Mouse (Mus musculus): Measurements from ENCODE around the gene Mlana.
A peak's percentile ranks its signal among the peaks of the same experiment; 100 is the strongest.

Mlana gene

DNA sequence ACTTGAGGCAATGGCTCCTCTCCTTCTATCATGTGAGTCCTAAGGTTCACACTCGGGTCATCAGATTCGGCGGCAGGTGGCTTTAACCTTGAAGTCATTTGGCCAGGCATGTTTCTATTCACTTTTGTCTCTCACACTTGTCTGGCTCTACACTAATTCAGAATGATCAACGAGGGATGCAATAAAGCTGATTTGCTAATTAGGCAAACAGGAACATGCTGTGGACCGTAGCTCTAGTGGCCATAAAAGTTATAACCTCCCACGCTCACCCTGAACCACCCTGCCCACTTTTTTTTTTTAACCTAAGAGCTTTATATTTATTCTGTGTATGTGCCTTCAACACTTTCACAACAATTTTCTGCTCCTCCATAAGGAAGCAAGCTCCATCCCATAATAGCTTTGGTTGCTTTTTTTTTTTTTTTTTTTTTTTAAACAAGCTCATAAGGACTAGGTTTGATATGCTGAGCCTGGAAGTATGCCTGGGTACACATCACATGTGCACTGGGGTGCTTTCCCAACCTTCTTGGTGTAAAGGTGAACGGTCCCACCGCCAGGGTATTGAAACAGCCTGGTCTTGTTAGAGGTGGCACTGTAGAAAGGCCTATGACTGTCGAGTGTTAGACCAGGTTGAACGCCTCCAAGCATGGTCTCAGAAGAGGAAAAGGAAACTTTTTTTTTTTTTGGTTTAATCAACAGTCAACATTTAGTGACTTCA is 21.0 kb upstream of the Mlana start:
- DNase-seq = peak in 1 of 2 experiments; percentile 34

DNA sequence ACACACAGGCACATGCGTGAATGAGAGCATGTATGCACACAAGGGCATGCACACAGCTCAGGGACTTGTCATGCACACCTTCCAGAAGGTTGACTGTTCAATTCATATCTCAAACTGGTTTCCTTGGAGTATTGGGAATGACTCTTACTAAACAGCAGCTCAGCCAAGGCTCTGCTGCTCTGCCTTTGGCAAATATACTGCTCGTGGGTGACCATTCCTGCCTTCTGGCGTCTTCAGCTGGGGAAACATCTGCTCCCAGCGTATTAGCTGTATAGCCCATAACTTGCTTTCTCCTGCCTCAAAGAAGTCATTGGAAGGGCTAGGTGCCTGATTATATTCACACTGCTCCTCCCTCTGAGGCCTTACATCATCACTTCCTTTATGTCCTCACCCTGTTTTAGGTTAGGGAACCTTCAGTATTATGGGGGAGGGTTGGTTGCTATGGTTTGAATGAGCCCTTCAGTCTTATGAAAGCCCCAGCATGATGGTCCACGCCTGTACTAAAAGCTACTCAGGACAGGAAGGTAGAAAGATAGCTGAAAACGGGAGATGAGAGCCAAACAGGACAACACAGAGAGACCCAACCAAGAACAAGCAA is 19.3 kb upstream of the Mlana start:
- no peak for DNase-seq

DNA sequence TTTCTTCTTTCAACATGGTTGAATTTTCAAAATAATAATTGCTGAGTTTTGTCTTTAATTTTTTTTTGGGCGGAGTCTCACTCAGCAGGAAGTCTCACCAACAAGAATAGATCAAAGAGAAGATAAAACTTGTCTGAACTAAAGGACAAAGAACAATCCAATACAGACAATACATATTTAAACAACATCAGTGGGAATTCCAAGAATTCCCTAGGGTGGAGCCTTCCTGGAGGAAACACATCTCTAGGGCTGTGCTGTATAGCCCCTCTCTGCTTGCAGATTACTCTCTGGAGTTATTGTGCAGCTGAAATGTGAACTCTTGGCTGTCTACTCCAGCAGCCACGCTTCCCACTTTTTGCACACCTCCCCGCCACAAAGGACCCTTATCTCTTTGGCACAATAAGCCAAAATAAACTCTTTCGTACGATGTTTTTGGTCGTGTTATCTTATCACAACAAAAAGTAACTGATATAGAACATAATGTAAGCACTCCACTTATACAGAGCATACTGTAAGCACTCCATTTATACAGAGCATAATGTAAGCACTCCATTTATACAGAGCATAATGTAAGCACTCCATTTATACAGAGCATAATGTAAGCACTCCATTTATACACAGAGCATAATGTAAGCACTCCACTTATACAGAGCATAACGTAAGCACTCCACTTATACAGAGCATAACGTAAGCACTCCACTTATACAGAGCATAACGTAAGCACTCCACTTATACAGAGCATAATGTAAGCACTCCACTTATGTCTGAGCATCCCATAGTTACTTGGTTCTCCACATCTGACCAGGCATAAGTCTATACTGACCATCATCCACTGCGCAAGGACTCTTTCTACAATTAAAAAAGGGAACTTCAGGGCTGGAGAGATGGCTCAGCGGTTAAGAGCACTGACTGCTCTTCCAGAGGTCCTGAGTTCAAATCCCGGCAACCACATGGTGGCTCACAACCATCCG is 17.2 kb upstream of the Mlana start:
- DNase-seq = no peak

DNA sequence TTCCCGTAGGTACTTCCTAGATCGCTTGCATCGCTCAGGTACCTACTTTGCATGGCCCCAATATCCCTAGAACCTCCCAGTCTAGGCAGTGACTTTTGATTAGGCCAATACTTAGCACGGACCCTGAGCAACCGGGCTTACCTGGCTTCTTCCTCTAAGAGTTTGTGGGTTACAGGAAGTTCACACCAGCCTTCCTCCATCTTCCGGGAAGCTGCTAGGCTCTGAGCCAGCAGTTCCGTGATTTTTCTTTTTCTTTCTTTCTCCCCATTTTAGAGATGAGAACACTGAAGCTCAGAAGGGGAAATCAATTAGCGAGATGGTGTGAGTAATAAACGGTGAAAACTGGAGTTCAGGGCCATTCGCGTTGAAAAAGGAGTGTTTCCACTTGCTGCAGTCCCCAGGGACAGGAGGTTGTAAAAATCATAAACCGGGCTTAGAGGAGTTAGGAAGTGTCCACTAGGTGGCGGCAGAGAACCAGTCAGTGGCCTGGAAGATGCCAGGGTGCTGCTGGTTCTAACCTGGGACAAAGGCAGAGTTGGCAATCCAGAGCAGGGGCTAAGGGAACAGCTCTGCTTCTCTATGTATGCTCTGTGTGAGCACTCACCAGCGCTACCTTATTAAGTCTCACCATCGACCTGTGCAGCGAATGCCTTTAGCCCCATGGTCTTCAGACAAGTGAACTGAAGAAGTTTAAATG is 13.6 kb upstream of the Mlana start:
- peak; percentile 67 to 68 for DNase-seq

DNA sequence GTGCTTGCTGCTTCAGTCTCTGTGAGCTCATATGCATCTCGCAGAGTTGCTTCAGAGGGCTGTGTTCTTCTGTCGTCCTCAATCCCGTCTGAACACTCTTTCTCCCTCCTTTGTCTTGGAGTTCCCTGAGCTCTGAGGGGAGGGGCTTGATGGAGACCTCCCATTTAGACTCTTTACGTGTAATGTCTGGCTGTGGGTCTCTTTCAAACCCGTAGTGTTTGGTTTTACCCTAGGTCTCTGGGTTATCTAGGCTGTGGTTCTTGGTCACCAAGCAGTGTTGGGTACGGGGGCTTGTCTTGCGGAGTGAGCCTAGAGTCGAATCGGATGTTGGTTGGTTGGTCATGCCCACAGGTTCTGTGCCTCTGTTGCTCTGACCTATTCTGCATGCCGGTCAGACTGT is 2.6 kb upstream of the Mlana start:
- DNase-seq = no peak

DNA sequence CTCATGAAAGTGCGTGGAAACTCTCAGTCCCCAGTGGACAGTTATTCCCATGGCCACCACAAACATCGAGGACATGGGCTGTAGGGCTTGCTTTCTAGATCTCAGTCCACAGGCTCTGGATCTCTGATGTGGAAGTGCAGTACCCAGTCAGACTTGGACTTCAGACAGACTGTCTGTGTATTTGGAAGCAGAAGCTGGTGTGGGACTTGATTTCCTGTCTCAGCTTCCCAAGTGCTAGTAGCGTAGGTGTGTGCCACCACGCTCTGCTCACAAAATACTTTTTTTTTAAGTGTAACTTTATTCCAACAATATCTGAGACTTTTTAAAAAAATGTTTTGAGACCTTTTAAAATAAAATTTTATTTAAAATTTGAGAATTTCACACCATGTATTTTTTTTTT is 1.3 kb upstream of the Mlana start:
- no peak for DNase-seq

DNA sequence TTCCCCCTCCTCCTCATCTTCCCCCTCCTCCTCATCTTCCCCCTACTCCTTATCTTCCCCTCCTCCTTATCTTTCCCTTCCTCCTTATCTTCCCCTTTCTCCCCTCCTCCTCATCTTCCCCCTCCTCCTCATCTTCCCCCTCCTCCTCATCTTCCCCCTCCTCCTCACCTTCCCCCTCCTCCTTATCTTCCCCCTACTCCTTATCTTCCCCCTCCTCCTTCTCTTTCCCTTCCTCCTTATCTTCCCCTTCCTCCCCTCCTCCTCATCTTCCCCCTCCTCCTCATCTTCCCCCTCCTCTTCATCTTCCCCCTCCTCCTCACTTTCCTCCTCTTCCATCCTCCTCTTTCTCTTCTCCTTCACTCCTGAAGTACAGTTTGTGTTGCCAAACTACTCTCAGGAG is 784 bp upstream of the Mlana start:
- no peak for DNase-seq

DNA sequence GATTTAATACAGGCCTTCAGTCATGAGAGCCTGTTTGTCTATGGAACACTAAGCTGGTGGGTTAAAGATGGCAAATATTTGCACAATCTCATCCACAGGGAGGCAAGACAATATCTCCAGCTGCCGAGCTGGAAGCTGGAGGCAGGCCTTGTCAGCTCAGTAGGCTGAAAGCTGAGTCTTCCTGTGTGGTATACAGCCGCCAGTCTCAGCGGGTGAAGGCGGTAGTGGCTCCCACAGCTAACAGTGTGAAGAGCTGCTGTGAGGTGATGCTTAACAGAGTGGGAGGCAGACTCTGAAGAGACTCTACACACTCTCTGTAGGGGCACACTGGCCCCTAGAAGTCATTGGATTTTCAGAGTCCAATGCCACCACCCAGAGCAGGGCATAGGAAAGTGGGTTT is 4.1 kb downstream of the Mlana start:
- DNase-seq = no peak

DNA sequence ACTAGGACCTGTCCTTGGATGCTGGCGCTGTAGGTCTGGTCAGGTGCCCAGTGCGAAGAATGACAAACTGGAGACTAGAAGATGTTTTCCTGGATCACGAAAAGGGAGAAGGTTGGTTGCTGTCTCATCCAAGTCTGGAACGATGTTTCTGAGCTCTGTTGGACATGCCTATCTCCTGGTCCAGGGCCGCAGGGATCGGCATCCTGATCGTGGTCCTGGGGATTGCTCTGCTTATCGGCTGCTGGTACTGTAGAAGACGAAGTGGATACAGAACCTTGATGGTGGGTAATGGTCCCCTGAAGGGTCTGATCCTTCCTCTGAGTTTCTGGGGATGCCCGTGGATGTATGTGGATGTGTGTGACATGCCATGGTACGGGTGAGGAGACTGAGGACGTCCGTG is 6.8 kb downstream of the Mlana start:
- no peak for DNase-seq

DNA sequence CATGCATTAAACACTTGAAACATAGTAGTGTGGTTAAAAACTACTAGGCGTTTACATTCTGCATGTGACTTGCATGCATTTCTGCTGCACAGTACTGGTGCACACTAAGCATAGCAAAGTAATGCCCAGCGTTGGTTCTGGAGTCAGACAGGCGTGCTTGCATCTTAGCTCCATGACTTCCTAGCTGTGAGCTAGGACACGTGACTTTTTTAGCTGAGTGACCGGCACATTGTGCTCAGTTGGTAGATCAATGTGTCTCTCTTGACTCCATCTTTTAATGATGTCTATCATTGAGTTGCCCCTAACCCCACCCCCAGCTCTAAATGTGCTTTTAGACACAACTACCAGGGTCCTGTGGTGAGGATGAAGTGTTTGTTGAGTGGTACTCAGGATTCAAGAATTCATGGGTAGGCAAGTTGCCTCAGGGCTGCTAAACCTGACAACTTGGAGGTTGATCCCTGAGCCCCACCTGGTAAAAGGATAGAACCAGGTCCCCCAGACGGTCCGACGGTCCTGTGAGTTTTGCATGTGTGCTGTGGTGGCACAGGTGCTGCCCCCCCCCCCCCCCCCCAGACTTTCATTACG is 9.8 kb downstream of the Mlana start:
- DNase-seq = no peak

DNA sequence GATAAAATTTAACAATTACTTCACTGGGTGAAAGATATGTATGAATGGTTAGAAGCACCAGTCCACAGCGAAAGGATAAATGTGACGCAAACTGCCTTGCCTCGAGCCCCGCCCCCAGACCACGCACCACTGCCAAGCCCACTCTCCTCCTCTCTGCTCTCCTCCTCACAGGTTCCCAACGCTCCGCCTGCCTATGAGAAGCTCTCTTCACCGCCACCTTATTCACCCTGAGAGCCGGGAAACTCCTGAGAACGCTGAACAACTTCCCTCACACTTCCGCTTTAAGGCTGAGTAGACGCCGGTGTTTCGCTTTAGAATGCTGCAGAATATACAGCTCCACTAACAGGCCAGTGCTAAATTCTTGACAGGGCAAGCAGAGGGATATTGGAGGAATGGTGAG is 10.4 kb downstream of the Mlana start:
- DNase-seq = peak; percentile 30 to 38

DNA sequence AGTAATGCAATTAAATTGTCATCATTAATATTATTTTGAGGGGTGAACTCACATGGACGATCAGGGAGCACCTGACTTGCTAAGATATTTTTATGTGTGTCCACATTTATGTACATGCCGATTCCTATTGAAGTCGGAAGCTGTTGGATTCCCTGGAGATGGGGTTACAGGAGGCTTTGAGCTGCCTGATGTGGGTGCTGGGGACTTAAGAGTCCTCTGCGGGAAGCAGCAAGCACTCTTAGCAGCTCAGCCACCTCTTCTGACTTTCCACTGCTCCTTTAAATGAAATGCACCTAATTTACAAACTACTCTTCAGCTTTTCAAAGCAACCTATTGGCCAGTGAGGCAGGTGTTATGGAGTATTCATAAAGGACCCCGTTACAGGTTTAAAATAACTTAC is 10.8 kb downstream of the Mlana start:
- no peak for DNase-seq

DNA sequence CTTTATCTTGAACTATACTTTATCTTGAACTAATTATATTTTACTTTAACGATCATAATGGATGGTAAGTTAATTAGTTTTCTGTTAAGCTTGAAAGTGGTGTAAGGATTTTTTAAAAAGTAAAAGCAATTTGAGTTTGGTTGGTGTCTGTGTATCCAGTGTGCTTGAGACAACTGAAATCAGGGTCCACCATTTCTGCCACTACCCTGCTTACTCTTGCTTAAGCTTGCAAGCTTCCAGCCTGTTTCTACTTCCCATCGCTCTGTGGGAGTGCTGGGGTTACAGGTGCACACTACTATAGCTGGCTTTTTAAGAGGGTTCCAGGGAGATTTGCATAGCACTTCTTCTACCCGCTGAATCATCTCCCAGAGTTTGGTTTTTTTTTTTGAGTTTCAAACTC is 11.8 kb downstream of the Mlana start:
- DNase-seq = no peak

DNA sequence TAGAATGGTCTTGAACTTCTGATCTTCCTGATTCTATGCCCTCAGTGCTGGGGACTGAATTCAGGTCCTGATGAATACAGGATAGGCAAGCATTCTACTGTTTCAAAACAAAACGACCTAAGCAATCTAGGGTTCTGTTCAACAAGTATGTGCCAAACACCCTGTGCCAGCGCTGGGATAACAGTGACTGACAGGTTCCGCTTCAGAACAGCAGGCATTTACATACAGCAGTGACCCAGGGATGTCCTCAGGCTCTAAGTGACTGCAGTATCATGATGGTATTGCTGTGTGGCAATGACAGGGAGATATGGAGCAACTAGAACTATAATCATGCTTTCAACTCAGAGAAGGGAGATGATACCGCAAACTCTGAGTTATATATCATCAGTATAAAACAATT is 15.8 kb downstream of the Mlana start:
- DNase-seq = no peak

DNA sequence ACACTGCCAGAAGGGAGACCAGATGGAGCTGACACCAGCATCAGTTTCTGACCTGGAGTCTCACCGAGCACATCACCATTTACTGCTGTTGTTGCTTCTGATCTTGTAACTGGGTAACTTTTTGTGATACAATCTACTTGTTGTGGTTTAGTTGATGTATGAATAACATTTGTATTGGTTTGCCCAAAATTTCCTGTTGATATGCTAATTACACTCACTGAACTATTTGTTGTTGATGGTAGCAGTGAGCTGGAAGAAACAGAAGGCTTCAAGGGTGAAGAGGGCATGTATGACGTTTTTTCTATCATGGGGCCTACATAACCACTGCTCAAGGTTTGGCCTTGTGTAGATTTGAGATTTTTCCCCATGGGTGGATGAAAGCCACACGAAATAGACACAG is 20.2 kb downstream of the Mlana start:
- no peak for DNase-seq

DNA sequence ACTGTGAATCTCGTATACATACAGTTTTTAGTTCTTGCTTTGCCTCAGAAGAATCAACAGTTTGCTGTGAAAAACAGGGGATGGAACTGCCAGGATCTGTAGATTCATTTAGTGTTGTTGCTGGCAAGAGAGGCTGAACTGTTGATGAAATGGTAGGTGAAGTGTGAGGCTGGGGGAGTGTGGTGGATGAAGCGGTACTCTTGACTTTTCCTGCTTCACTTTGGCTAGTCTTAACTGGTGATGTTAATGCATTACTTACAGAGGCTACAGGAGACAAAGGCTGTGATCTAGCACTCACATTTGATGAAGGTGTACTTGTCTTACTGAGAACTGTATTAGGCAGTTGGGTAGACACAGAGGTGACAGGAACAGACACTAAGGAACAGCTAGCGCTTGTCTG is 20.9 kb downstream of the Mlana start:
- no peak for DNase-seq

DNA sequence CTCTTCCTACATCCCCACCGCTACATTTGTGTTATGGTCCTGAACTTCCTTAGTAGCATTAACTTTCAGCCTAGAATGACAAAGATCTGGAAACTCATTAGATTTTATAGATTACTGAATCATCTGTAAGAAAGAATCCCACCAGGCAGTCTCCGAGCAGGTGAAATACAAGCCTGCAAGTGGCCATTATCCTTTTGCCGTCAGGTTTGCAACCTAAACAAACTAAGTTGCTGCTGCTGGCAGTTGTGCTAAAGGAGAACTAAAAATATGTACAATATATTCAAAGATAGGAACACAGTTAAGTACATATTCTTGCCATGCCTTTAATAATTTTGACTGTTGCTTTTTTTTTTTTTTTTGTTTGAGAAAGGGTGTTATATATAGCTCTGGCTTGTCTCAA is 37.8 kb downstream of the Mlana start:
- no peak for DNase-seq

DNA sequence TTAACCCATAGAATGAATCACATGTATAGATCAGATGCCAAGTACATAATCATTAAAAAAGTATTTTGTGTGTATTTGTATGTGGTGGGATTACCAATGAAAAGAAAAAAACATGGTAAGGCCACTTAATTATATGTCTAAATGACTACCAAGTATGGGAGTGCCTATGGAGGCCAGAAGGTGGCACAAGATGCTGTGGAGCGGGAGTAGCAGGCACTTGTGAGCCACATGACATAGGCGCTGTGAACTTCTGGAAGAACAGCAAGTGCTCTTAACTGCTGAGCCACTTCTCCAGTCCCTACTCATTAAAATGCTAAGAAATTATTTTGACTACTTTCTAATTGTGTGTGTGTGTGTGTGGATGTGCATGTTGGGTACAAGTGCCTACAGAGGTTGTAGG is 42.0 kb downstream of the Mlana start:
- peak in 1 of 2 experiments; percentile 7 for DNase-seq

DNA sequence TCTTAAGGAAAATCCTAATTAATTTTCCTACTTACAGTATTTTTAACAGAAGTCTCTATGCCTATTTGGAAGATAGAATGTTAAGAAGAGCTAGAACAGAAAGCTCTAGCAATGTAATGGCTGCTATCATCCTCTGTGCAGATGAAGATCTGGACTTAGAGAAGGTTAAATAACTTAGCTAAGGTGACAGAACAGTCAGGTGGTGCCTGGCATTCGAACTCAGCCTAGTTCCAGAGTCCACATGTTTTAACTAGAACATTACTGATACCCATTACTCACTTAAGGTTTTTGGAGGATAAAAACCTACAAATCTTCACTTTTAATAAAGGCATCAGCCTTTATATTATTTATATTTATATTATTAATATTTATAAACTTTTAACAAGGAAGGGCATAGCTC is 43.0 kb downstream of the Mlana start:
- no peak for DNase-seq

DNA sequence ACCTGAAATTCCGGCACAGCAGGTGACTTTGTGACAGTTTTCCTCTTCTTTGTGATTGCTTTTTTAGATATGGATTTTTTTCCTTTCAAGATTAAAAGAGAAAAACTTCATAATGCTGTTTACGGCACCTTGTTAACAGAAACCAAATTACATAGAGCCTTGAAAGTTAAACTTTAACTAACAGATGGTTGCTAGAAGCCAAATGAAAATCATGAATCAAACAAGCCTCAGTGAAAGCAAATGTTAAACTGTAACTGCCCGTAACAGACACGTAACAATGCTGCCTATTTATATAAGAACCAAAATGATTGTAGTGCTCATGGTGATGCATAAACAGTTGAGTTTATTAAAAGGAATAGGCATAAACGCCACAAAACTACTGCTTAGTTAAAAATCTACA is 45.9 kb downstream of the Mlana start:
- DNase-seq = no peak

DNA sequence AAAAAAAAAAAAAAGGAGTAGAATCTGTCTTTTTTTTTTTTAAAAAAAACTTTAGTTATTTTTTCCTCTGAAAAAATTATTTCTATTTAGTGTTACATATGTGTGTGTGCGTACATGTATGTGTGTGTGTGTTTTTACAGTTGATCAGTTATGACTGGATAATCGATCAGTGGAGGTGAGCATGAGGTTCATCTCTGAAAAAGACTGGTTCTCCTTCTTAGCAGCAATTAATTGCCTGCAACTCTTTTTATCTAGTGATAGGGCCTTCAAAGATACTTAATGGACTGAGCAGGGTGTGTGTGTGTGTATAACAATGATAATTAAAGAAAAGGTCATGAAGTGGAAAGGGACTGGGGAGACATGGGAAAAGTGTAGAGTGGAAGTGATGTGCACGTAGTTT is 53.4 kb downstream of the Mlana start:
- DNase-seq = no peak

DNA sequence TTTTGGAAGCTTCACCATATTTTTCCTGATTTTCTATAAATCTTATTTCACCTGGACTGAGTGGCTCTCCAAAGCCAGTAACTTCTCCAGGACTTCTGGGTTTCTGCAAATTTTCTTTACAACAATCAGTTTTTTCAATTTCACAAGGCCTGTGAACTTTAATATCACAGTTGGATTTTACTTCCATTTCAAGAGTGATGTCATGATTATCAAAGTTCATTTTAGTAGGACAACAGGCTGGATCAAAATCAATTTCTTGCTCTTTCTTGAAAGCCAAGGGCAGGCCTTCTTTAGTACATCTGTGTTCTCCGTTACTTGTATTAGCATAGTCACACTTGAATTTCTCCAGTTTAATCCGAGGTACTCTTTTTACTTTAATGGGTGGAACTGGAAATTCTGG is 56.3 kb downstream of the Mlana start:
- DNase-seq = no peak

Measured in lung, adult 18-20 months (tissue).